ENCODE assay signal across 19 mouse cellular contexts in genomic region chr6:51771424-51771823, GRCm38 (mm10).
"Had no signal": no experiment of that assay in that cellular context is flagged by ENCODE, and none has a peak within 500 bp of the region (broad histone marks: within the 10 kb centered on the region; RNA-seq: fewer than 3 reads in every experiment).

No protein-coding gene starts in this region.

- H3K4me3 ChIP-seq: kidney, embryonic 15.5 days; limb, embryonic 13.5 days; liver, embryonic 12.5 days; liver, embryonic 15.5 days; midbrain, embryonic 10.5 days; midbrain, embryonic 13.5 days; neural tube, embryonic 12.5 days; stomach, embryonic 15.5 days had no signal

- H3K27me3 ChIP-seq: midbrain, embryonic 13.5 days; neural tube, embryonic 12.5 days; stomach, embryonic 15.5 days had no signal

- H3K9ac ChIP-seq: kidney, embryonic 15.5 days; limb, embryonic 13.5 days; liver, embryonic 12.5 days; liver, embryonic 15.5 days; midbrain, embryonic 13.5 days; neural tube, embryonic 12.5 days; stomach, embryonic 15.5 days had no signal

- H3K27ac ChIP-seq: kidney, embryonic 15.5 days; limb, embryonic 13.5 days; liver, embryonic 12.5 days; liver, embryonic 15.5 days; macrophage; midbrain, embryonic 10.5 days; midbrain, embryonic 13.5 days; neural tube, embryonic 12.5 days; stomach, embryonic 15.5 days had no signal

- ATAC-seq: intestine, embryonic 16.5 days; liver, embryonic 12.5 days; midbrain, embryonic 13.5 days had no signal

- H3K4me1 ChIP-seq: liver, embryonic 15.5 days had no signal

- H3K9me3 ChIP-seq: kidney, embryonic 15.5 days; limb, embryonic 13.5 days; liver, embryonic 12.5 days; liver, embryonic 15.5 days; midbrain, embryonic 10.5 days; midbrain, embryonic 13.5 days; neural tube, embryonic 12.5 days; stomach, embryonic 15.5 days had no signal

- H3K36me3 ChIP-seq: kidney, embryonic 15.5 days; limb, embryonic 13.5 days; liver, embryonic 12.5 days; liver, embryonic 15.5 days; midbrain, embryonic 10.5 days; midbrain, embryonic 13.5 days; neural tube, embryonic 12.5 days; stomach, embryonic 15.5 days had no signal

- DNase-seq: kidney, adult 2 months; kidney, postnatal 36 days; left cerebral cortex, postnatal 4 days; liver; lung, postnatal 14 days; retina, postnatal 1 day; right cerebral cortex, postnatal 25 days; spleen, adult 18-20 months; thymus, postnatal 25 days had no signal

- H3K4me2 ChIP-seq: kidney, embryonic 15.5 days; limb, embryonic 13.5 days; liver, embryonic 12.5 days; liver, embryonic 15.5 days; midbrain, embryonic 13.5 days; neural tube, embryonic 12.5 days; stomach, embryonic 15.5 days had no signal
